Mouse (Mus musculus) thymus, postnatal 0 days (tissue): ENCODE measurements at regions not wholly inside any gene's neighbourhood (a gene's known extent, or its start where the extent isn't known, plus 50 kb on each side); places are given as distances from the start of the nearest gene placed in this dataset.
"Not testable (repeated sequence)": the region's sequence is repeated elsewhere in the genome, so short reads cannot be mapped to it uniquely, and the experiment has no call there.

ENCODE experiments used
- DNase-seq: peaks from one replicate; pipeline ENCODE4 v3.0.0-alpha.2; 2015; ENCODE audit warnings: low spot score

DNA sequence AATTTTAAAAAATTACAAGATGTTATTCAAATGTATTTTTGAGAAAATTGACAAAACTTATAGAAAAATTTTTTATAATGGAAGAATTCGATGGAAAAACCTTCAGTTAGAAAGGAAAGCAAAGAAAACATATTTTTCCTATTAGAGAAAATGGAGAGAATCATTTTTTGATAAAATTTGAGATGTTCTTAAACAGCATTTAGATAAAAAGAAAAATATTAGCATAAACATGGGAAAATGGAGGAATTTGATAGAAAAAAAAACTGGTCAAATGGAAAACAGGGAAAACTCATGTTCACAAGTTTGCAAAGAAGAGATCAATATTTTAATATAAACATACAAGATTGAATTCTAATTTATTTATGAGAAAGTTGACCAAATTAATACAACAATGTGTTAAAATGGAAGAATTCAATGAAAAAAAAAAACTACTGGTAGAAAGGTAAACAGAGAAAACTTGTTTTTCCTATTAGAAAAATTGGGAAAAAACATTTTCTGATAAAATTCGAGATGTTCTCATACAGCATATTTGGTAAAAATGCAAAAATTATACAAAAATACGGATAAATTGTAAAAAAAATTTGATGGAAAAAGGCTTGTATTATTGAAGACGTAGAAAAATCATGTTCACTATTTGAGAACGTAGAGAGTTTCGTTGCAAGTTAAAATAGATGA lies 122.4 kb downstream of the 4932411N23Rik start:
- DNase-seq, result peak; percentile 21

DNA sequence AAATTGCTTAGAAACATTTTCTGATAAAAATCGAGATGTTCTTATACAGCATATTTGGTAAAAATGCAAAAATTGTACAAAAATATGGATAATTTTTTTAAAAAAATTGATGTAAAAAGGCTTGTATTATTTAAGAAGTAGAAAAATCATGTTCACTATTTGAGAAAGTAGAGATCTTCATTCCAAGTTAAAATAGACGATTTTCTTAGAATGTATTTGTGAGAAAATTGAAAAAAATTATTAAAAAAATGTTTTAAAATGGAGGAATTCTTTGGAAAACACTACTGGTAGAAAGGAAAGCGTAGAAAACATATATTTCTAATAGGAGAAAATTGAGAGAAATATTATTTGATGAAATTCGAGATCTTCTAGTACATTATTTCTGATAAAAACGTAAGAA lies 124.8 kb downstream of the 4932411N23Rik start:
- not testable (repeated sequence) for DNase-seq

DNA sequence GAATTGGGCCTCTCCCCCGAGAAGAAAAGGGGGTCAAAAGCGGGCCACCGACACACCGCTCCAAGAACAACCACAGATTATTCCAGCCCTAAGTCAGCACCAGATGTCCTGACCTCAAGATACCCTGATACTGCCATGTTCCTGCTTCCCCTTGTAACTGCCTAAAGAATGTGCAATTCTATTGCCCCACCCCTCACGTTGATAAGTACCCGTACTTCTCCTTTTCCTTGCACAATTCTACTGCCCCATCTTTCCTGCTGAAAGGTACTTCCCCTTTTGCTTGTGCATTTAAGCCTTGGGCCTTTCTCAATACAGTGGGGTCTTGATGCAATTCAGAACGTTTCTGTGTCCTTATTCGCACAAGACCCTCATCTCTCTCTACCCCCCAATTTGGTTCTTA lies 130.6 kb downstream of the 4932411N23Rik start:
- DNase-seq, result not testable (repeated sequence)

DNA sequence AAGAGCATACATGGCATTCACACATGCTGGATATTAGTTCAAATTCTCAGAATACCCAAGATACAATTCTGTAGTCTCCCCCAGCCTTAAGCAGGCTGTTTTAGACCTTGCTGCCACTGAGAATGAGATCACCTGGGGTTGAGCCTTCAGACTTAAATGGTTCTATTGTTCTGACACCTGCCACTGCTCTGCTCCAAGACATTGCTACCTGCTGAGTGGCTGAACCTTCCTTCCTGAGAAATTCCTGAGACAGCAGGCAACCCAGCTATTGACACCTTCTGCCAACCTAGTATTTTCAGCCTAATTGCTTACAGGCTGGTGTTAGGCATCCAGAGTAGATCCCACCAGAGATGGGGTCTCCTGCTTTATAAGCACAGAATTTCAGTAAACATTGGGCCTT lies 159.9 kb downstream of the 4932411N23Rik start:
- DNase-seq, result no peak
